Mouse (Mus musculus) hindbrain, embryonic 15.5 days (tissue): ENCODE measurements around the gene Brd3os. TPM values are rescaled to one million over a fixed set of nuclear protein-coding genes. Genes with fewer than 3 reads are reported as not detected.

Source experiments
- ATAC-seq: fragments of 200-750 bp; cut with Nextera tagmentation; 2 replicates; pipeline ENCODE4 v1.8.0; 2017; ENCODE audit warnings: low read depth, moderate number of reproducible peaks, moderate TSS enrichment; ENCODE audit not compliant: low FRiP score
- H3K27ac ChIP-seq: fragments of 300-500 bp; sonication (generic); replicated peaks from 2 replicates; pipeline ENCODE4 v1.5.1; 2015; ENCODE audit warnings: mild to moderate bottlenecking, inconsistent platforms
- H3K27me3 ChIP-seq: fragments of 300-500 bp; sonication (generic); 2 replicates; pipeline ENCODE4 v1.6.1; 2015; ENCODE audit warnings: control low read depth, inconsistent platforms
- H3K36me3 ChIP-seq: fragments of 300-500 bp; sonication (generic); 2 replicates; pipeline ENCODE4 v1.6.1; 2015; ENCODE audit warnings: control low read depth, inconsistent platforms
- H3K4me1 ChIP-seq: fragments of 300-500 bp; sonication (generic); replicated peaks from 2 replicates; pipeline ENCODE4 v1.6.1; 2015; ENCODE audit warnings: control low read depth, inconsistent platforms
- H3K4me2 ChIP-seq: fragments of 300-500 bp; sonication (generic); 2 replicates; pipeline ENCODE4 v1.6.1; 2015; ENCODE audit warnings: moderate library complexity, mild to moderate bottlenecking, inconsistent platforms
- H3K4me3 ChIP-seq: fragments of 300-500 bp; sonication (generic); 2 replicates; pipeline ENCODE4 v1.5.1; 2015; ENCODE audit warnings: mild to moderate bottlenecking, inconsistent platforms
- H3K9ac ChIP-seq: fragments of 300-500 bp; sonication (generic); 2 replicates; pipeline ENCODE4 v1.6.1; 2015; ENCODE audit warnings: inconsistent platforms
- H3K9me3 ChIP-seq: fragments of 300-500 bp; sonication (generic); 2 replicates; pipeline ENCODE4 v1.6.1; 2016; ENCODE audit warnings: control low read depth, inconsistent platforms
- WGBS: fragments of 180-500 bp; shearing (Covaris S2); methylation state at CpG from one replicate; pipeline ENCODE4 v1.1.7; 2015; 5-methylcytosine and 5-hydroxymethylcytosine counted together
- polyA plus RNA-seq: library from polyadenylated mRNA; unstranded; fragments of >200 nt; fragmentation: Nextera tagmentation; extraction: Ambion mirVana; gene quantifications from 2 replicates; pipeline ENCODE4 v1.2.1, GENCODE M21; 2015

The Brd3os gene
- polyA plus RNA-seq, 1 experiment from 2014 or later, result 44.6 TPM

DNA sequence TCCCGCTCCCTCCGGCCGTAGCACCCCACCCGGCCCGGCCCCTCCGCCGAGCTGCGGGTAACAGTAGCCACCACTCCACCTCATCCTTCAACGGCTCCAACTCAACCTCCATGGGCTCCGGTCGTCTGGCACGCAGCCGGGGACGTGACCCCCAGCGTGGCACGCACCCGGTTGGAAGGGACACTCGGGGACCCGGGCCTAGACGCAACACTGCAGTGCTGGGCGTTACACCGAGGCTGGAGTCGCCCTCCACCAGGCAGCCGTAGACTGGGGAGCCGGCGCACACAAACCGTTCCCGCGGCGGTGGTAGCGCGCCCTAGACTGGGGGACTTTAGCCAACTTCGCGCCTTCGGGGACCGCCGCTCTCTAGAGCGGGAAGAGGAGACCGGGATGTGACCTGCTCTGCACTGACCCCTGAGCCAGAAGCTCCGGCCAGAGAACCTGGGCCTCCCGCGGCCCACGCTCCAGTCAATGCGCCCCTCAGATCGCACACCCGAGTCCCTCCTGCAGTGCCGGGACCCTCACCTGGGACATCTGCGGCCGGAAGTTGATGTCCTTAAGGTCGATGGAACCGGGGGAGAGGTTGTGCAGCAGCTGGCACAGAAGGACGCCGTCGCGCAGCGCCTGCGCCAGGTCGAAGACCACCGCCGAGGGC lies 16.2 kb upstream of the Brd3os start:
- no peaks in the 10 kb centered on the region for H3K27me3 ChIP-seq
- ATAC-seq, result 0 out of 2 replicates have a peak, but pooled peaks have one; percentile 6
- peaks cover 53% of the 10 kb centered on the region for H3K4me1 ChIP-seq
- under 1% methylated on average over 58 of the region's 60 CpGs for WGBS
- peak overlapping the region; percentile 90 for H3K4me2 ChIP-seq
- H3K27ac ChIP-seq, result peak overlapping the region; percentile 66
- peak overlapping the region; percentile 81 for H3K9ac ChIP-seq
- no peaks in the 10 kb centered on the region for H3K9me3 ChIP-seq
- no peaks in the 10 kb centered on the region for H3K36me3 ChIP-seq
- H3K4me3 ChIP-seq, result peak overlapping the region; percentile 68

DNA sequence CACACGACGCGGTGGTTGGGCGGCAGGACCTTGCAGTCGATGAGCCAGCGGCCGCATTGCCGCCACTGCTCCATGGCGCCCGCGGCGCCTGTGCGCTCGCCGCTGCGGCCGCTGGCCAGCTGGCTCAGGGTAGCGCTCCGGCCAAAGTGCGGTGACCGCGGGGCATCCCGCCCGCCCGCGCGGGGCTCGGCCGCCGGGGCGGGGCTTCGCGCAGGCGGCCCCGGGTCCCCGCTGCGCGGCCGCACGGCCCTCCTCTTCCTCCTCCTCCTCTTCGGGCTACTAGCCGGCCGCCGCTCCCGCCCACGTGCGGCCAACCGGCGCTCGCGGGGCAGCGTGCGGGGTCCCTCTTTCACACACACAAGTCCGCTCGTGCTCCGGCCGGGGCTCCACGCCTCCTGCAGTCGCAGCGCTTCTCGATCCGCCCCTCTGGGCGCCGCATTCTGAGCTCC lies 15.7 kb upstream of the Brd3os start:
- H3K4me3 ChIP-seq, result peak overlapping the region; percentile 68
- under 1% methylated on average over 45 of the region's 64 CpGs for WGBS
- H3K27me3 ChIP-seq, result no peaks in the 10 kb centered on the region
- peak; percentile 24 for ATAC-seq
- no peaks in the 10 kb centered on the region for H3K9me3 ChIP-seq
- peak overlapping the region; percentile 90 for H3K4me2 ChIP-seq
- H3K36me3 ChIP-seq, result no peaks in the 10 kb centered on the region
- H3K9ac ChIP-seq, result peak overlapping the region; percentile 81
- H3K27ac ChIP-seq, result peak overlapping the region; percentile 66
- H3K4me1 ChIP-seq, result peaks cover 48% of the 10 kb centered on the region

DNA sequence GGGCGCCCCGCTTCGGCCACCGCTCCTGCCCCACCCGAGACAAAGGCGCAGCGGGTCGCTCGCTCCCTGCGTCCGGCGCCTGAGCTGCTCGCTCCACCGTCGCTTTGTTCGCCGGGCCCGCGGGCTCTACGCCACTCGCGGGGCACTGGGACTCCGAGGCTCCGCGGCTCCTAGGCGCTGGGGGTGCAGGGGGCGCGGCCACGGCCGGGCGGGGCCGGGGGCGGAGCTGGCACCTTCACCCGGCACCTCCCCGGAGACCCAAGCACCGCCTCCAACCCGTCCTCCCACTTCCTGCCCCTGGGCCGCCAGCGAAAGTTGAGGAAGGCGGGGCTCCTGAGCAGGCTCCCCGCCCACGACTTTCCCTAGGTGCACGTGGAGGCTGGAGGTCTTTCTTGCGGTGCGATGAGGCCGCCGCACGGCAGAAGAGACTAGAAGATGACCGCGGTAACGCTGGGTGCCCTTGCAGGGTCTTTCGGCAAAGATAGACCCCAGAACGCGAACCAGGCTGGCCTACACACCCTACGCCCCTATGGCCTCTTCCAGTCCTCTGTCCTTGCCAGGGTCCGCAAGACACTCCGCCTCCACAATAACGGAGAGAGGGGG lies 15.2 kb upstream of the Brd3os start, which contains the start of gene Vav2:
TSS of gene Vav2 (minus strand) at position 179 of the 603 bp plus-strand sequence.
- H3K27me3 ChIP-seq, result no peaks in the 10 kb centered on the region
- peak within 1 kb of the TSS; percentile 68 for H3K4me3 ChIP-seq
- peak; percentile 90 for ATAC-seq
- no peaks in the 10 kb centered on the region for H3K36me3 ChIP-seq
- H3K9me3 ChIP-seq, result no peaks in the 10 kb centered on the region
- H3K4me2 ChIP-seq, result peak within 1 kb of the TSS; percentile 90
- peak within 1 kb of the TSS; percentile 81 for H3K9ac ChIP-seq
- peaks cover 42% of the 10 kb centered on the region for H3K4me1 ChIP-seq
- 1% methylated on average over 56 of the region's 58 CpGs for WGBS
- peak within 1 kb of the TSS; percentile 66 for H3K27ac ChIP-seq

DNA sequence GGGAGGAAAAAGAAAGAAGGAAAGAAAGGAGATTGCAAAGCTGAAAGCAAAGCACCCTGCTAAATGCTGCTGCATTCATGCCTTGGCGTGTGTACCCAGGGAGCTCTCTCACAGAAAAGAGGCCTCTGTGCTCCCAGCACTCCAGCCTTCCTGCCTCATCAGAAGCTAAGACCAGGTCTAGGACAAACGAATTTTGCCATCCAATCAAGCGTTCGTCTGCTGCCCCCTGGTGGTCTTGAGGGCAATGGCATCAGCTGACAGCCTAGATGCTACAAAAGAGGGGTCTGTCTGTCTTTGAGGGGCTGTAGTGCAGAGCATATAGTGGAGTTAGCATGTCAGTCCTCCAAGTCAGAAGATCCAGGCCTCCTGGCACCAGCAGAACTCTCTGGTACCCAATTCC lies 14.1 kb upstream of the Brd3os start:
- peaks cover 33% of the 10 kb centered on the region for H3K4me1 ChIP-seq
- 0% methylated on average over 4 of the region's 4 CpGs for WGBS
- no peaks in the 10 kb centered on the region for H3K27me3 ChIP-seq
- H3K9me3 ChIP-seq, result no peaks in the 10 kb centered on the region
- H3K4me2 ChIP-seq, result no peak overlapping the region
- 0 out of 2 replicates have a peak, but pooled peaks have one; percentile 17 for ATAC-seq
- H3K36me3 ChIP-seq, result no peaks in the 10 kb centered on the region
- H3K27ac ChIP-seq, result 0 out of 2 replicates have a peak overlapping the region, but pooled peaks have one; percentile 3
- H3K9ac ChIP-seq, result no peak overlapping the region
- no peak overlapping the region for H3K4me3 ChIP-seq

DNA sequence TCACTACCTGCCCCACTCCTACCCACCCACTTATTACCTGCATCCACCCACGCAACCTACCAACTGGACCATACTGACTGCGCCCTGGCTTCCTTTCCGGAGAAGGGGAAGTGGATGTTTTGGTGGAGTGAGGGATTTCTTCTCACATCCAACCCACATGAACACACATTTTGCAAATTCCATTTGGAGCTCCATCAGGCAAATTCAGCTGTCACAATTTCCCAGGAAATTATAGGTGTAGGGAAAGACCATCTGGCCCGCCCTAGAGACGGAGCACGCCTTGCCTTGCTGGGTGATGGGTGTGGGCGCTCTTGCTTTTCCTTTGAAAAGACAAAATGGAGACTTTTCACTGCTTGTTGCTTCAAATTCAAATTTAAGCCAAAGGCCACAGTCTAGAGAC lies 11.5 kb upstream of the Brd3os start:
- Histone ChIP-seq H3K9me3 (no peaks in the 10 kb centered on the region), H3K4me2 (no peak overlapping the region), H3K36me3 (no peaks in the 10 kb centered on the region), H3K4me1 (peaks cover 11% of the 10 kb centered on the region), H3K27me3 (no peaks in the 10 kb centered on the region), H3K4me3 (no peak overlapping the region), H3K9ac (no peak overlapping the region), H3K27ac (no peak overlapping the region)
- ATAC-seq, result no peak
- 94% methylated on average over 7 of the region's 7 CpGs for WGBS

DNA sequence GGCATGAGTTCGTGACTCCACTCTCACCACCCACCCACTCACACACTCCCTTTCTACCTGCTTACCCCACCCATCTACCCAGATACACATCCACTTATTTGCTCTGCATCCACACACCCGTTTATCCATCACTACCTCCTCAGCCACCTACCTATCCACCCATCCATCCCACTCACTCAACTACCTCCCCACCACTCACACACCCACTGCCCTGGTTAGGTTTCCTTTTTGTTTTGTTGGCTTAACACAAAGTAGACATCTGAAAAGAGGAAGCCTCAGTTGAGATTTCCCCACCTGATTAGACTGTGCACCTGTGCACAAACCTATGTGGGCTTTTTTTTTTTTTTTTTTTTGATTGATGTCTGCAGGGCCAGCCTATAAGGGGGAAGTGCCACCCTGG lies 9.5 kb upstream of the Brd3os start:
- Histone ChIP-seq H3K4me1 (peaks cover 5% of the 10 kb centered on the region), H3K4me3 (no peak overlapping the region), H3K27me3 (no peaks in the 10 kb centered on the region), H3K4me2 (no peak overlapping the region), H3K27ac (no peak overlapping the region), H3K36me3 (no peaks in the 10 kb centered on the region), H3K9ac (no peak overlapping the region), H3K9me3 (no peaks in the 10 kb centered on the region)
- ATAC-seq, result no peak
- WGBS, result 81% methylated on average over 2 of the region's 2 CpGs

DNA sequence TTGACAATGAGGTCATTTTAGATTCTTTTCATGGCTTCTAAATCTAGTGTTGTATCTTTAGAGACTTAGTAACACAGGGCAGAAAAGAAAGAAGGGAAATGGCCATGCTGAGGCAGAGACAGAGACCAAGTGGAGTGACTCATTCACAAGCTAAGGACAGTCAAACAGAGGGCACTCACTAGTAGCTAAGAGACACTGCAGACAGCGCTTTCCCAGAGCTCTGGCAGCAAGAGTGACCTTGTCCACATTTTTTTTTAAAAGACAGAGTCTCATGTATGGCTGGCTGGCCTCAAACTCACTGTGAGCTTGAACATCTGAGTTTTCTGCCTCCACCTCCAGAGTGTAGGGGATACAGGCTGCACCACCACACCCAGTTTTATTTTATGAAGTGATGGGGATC lies 4.2 kb upstream of the Brd3os start:
- H3K4me1 ChIP-seq, result peaks cover 6% of the 10 kb centered on the region
- no peak overlapping the region for H3K9ac ChIP-seq
- H3K4me3 ChIP-seq, result no peak overlapping the region
- H3K9me3 ChIP-seq, result no peaks in the 10 kb centered on the region
- H3K27ac ChIP-seq, result no peak overlapping the region
- ATAC-seq, result no peak
- WGBS, result 76% methylated on average over 1 of the region's 1 CpGs
- no peaks in the 10 kb centered on the region for H3K27me3 ChIP-seq
- H3K36me3 ChIP-seq, result no peaks in the 10 kb centered on the region
- H3K4me2 ChIP-seq, result no peak overlapping the region

DNA sequence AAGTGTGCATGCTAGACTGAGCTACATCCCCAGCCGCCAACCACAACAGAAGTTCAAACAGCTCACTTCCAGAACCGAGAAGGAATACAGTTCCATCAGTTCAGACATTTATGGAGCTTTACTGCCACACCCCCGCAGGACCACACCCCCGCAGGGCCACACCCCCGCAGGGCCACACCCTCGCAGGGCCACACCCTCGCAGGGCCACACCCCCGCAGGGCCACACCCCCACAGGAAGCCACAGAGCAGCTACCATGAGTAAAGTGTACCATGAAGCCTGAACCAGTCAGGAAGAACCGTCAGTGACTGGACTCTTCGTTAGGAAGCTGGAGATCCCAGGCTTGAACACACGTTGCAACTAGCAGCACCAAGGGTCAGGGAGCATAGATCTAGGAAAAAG lies 3.8 kb upstream of the Brd3os start:
- no peaks in the 10 kb centered on the region for H3K9me3 ChIP-seq
- no peaks in the 10 kb centered on the region for H3K36me3 ChIP-seq
- H3K4me3 ChIP-seq, result no peak overlapping the region
- no peaks in the 10 kb centered on the region for H3K27me3 ChIP-seq
- H3K4me2 ChIP-seq, result no peak overlapping the region
- no peak overlapping the region for H3K27ac ChIP-seq
- WGBS, result 25% methylated on average over 11 of the region's 11 CpGs
- no peak for ATAC-seq
- peaks cover 10% of the 10 kb centered on the region for H3K4me1 ChIP-seq
- H3K9ac ChIP-seq, result no peak overlapping the region

DNA sequence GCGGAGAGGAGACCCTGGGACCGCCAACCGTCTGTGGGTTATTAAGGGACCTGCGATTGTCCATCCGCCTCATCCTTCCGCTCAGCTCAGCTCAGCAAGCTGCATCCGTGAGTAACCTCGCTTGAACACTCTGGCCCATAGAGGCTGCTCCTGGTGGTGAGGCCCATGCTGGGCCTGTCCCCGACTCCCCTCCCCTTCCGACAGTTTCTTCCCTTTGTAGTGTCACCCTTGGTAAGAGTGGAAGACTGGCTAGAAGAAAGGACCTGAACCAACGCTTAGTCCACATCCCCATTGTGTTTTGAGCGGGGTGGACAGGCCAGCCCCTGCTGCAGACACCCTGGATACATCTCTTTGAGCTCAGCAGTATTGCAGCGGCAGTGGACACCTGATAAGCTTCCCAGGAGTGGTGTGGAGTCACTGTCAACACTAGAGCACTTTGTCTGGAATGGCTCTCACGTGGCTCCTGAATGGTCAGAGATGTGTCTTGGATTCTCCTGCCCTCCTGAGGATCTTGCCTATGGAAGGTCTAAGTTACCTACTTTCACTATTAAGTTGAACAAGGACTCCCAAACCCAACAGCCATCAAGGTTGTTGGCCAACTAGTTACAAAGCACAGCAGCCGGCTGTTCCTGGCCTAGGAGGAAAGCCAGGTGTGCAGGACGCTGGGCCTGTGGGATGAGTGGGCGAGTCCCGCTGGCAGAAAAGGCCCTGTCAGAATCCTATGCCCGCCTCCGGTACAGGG lies 755 bp downstream of the Brd3os start:
- Histone ChIP-seq H3K36me3 (peaks cover 16% of the 10 kb centered on the region), H3K27me3 (no peaks in the 10 kb centered on the region), H3K9me3 (no peaks in the 10 kb centered on the region), H3K4me1 (peaks cover 20% of the 10 kb centered on the region), H3K4me3 (peak overlapping the region; percentile 68), H3K4me2 (peak overlapping the region; percentile 79), H3K9ac (peak overlapping the region; percentile 61), H3K27ac (peak overlapping the region; percentile 80)
- peak; percentile 58 for ATAC-seq
- WGBS, result 33% methylated on average over 20 of the region's 20 CpGs

DNA sequence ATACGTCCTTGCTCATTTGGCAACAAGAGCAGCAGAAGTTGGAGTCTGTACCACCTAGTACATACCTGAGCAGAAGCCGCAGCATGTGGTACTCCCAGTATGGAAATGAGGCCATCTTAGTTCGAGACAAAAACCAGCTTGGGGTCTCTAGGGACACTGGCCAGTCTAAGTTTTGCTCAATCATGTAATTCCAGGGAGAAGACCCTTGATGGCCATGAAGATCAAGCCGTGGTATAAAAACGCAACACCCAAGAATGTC lies 1.3 kb downstream of the Brd3os start:
- Histone ChIP-seq H3K4me3 (peak overlapping the region; percentile 68), H3K4me1 (peaks cover 20% of the 10 kb centered on the region), H3K4me2 (peak overlapping the region; percentile 79), H3K27ac (no peak overlapping the region), H3K9ac (no peak overlapping the region), H3K9me3 (no peaks in the 10 kb centered on the region), H3K36me3 (peaks cover 21% of the 10 kb centered on the region), H3K27me3 (no peaks in the 10 kb centered on the region)
- no peak for ATAC-seq
- 75% methylated on average over 5 of the region's 5 CpGs for WGBS

DNA sequence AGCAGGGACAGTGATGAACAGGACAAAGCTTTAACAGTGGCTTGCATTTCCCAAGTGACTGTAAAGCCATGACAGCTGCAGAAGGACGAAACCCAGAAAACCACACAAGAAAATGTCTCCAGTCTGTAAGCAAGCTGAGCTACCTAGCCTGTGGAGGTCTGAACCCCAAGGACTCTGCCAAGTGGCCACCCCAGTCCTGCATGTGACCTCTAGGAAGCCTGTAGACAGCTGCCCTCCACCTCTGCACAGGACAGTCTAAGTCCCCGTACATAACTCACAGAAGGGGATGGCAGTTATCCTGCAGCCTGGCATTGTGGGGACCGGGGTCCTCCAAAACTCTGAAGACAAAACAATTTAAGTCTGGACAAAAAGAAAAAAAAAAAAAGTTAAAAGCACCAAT lies 3.8 kb downstream of the Brd3os start:
- Histone ChIP-seq H3K27me3 (no peaks in the 10 kb centered on the region), H3K4me3 (no peak overlapping the region), H3K4me1 (peaks cover 20% of the 10 kb centered on the region), H3K9me3 (no peaks in the 10 kb centered on the region), H3K27ac (no peak overlapping the region), H3K9ac (no peak overlapping the region), H3K4me2 (no peak overlapping the region), H3K36me3 (peaks cover 45% of the 10 kb centered on the region)
- ATAC-seq, result no peak
- 98% methylated on average over 3 of the region's 3 CpGs for WGBS

DNA sequence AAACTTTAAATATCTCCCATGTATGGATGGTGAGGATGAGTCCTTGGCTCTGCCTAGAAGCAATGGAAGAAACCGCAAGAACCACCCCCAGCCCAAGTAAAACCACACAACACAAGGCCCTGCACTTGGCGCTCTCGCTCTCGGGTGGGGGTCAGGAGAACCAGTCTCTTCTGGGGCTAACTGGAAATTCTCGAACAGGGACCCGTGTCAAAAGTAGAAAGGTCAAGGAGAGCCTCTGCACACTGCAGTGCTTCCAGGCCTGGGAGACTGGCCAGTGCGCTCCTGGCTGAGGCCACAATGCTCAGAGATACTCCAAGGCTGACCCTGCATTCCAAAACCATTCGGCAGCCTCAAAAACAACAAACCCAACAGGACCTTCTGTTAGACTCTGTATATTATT lies 4.7 kb downstream of the Brd3os start:
- Histone ChIP-seq H3K4me1 (peaks cover 18% of the 10 kb centered on the region), H3K36me3 (peaks cover 54% of the 10 kb centered on the region), H3K27ac (no peak overlapping the region), H3K4me3 (no peak overlapping the region), H3K4me2 (no peak overlapping the region), H3K9ac (no peak overlapping the region), H3K27me3 (no peaks in the 10 kb centered on the region), H3K9me3 (no peaks in the 10 kb centered on the region)
- no peak for ATAC-seq
- 88% methylated on average over 8 of the region's 8 CpGs for WGBS
